Mouse (Mus musculus) embryonic facial prominence, embryonic 14.5 days (tissue): ENCODE data around the gene Kdm5b. TPM values are rescaled to one million over a fixed set of nuclear protein-coding genes. Genes with fewer than 3 reads are reported as not detected.

Source experiments
- ATAC-seq: fragments of 200-750 bp; cut with Nextera tagmentation; 2 replicates; pipeline ENCODE4 v1.8.0; 2017; ENCODE audit warnings: low read depth, moderate number of reproducible peaks, moderate TSS enrichment
- DNase-seq: peaks from one replicate; pipeline ENCODE4 v3.0.0-alpha.2; 2015; ENCODE audit warnings: low spot score
- H3K27ac ChIP-seq: fragments of 300-500 bp; sonication (generic); replicated peaks from 2 replicates; pipeline ENCODE4 v1.5.1; 2014; ENCODE audit warnings: low read depth, mild to moderate bottlenecking, low read length, moderate library complexity
- H3K27me3 ChIP-seq: fragments of 300-500 bp; sonication (generic); replicated peaks from 2 replicates; pipeline ENCODE4 v1.6.1; 2014; ENCODE audit warnings: low read length; ENCODE audit not compliant: control insufficient read depth, insufficient read depth
- H3K36me3 ChIP-seq: fragments of 300-500 bp; sonication (generic); 2 replicates; pipeline ENCODE4 v1.6.1; 2014; ENCODE audit warnings: low read length, mixed read lengths; ENCODE audit not compliant: control insufficient read depth, insufficient read depth
- H3K4me1 ChIP-seq: fragments of 300-500 bp; sonication (generic); 2 replicates; pipeline ENCODE4 v1.6.1; 2014; ENCODE audit warnings: antibody characterized with exemption, low read length; ENCODE audit not compliant: control insufficient read depth, insufficient read depth
- H3K4me2 ChIP-seq: fragments of 300-500 bp; sonication (generic); 2 replicates; pipeline ENCODE4 v1.6.1; 2014; ENCODE audit warnings: low read depth, mild to moderate bottlenecking, low read length, moderate library complexity, mixed read lengths
- H3K4me3 ChIP-seq: fragments of 300-500 bp; sonication (generic); 2 replicates; pipeline ENCODE4 v1.5.1; 2014; ENCODE audit warnings: low read depth, mild to moderate bottlenecking, low read length
- H3K9ac ChIP-seq: fragments of 300-500 bp; sonication (generic); 2 replicates; pipeline ENCODE4 v1.6.1; 2014; ENCODE audit warnings: low read depth, mild to moderate bottlenecking, low read length, moderate library complexity, mixed read lengths
- H3K9me3 ChIP-seq: fragments of 300-500 bp; sonication (generic); 2 replicates; pipeline ENCODE4 v1.6.1; 2016; ENCODE audit warnings: low read length; ENCODE audit not compliant: control insufficient read depth
- WGBS: fragments of 180-500 bp; shearing (Covaris S2); extraction: QIAGEN DNeasy Blood & Tissue Kit; methylation state at CpG from one replicate; pipeline ENCODE4 v1.1.7; 2014; 5-methylcytosine and 5-hydroxymethylcytosine counted together
- polyA plus RNA-seq: library from polyadenylated mRNA; unstranded; fragments of >200 nt; fragmentation: Nextera tagmentation; extraction: Ambion mirVana; gene quantifications from 2 replicates; pipeline ENCODE4 v1.2.1, GENCODE M21; 2014

Gene Kdm5b
- polyA plus RNA-seq, 1 experiment from 2014 or later: 63.0 TPM

DNA sequence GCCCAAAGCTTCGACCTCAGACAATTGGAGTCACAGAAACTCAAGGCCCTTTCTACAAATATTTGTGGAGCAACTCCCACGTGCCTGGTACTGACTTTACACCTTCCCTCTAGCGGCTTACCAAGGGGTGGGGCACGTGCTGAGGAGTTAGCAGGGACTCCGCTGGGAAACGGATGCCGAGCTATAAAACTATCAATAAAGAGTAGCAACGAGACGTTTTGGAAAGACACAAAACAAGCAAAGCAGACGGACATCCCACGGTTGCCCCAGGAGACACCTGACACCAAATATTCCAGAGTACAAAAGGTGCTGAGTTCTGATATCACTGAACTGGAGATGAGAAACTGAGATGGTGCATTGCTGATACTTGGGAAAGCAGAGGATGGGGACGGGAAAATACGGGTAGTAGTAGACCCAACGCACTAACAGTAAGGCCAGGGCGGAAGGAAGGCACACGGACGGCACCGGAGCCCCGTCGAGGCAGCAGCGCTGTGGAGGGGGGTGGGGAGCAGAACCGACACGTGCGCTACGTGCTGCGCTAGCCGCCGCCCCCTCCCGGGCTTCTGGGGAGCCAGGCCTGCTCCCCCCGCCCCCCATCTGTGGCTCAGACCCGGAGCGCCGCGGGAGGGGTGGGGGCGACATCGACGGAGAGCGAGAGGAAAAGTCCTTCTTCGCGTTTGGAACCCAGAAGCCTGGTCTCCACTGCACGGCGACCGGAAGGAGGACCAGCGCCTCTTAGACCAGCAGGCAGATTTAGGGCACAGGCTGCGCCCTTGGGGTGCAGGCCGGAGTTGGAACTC is 3.9 kb upstream of the Kdm5b start:
- Histone ChIP-seq H3K9ac (peak overlapping the region; percentile 73), H3K4me3 (peak overlapping the region; percentile 48), H3K9me3 (no peaks in the 10 kb centered on the region), H3K4me1 (peaks cover 6% of the 10 kb centered on the region; the same call in 1 of the 2 replicates), H3K36me3 (no peaks in the 10 kb centered on the region), H3K27ac (peak overlapping the region; percentile 87), H3K27me3 (no peaks in the 10 kb centered on the region), H3K4me2 (peak overlapping the region; percentile 89)
- DNase-seq: peak; percentile 85
- ATAC-seq: peak; percentile 45
- 2% methylated on average over 32 of the region's 46 CpGs for WGBS

GRCm38 (mm10) chr1:134556671-134557218 is 3.2 kb upstream of the Kdm5b start:
- peak; percentile 99 for DNase-seq
- Histone ChIP-seq H3K4me1 (peaks cover 6% of the 10 kb centered on the region; the same call in 1 of the 2 replicates), H3K27me3 (no peaks in the 10 kb centered on the region), H3K27ac (peak overlapping the region; percentile 87), H3K9me3 (no peaks in the 10 kb centered on the region), H3K4me2 (peak overlapping the region; percentile 89), H3K4me3 (peak overlapping the region; percentile 48), H3K9ac (peak overlapping the region; percentile 73), H3K36me3 (no peaks in the 10 kb centered on the region)
- ATAC-seq: peak; percentile 95
- WGBS: under 1% methylated on average over 30 of the region's 35 CpGs

DNA sequence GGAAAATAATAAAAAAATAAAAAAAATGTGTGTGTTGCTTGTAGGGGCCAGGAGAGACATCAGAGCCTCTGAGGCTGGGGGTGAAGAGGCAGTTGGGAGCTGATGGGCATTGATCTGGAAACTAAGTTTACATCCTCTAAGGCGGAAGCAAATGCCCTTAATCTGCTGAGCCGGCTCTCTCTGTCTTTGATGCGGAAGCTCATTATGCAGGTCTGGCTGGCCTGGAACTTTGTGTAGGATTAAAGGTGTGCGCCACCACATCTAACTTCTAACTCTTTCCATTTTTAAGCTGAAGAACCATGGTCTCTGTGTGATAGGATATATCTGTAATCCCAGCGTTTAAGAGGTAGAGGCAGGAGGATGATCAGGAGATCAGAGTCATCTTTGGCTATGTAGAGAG is 1.5 kb upstream of the Kdm5b start:
- H3K4me1 ChIP-seq: peaks cover 14% of the 10 kb centered on the region
- no peaks in the 10 kb centered on the region for H3K27me3 ChIP-seq
- no peak overlapping the region for H3K4me3 ChIP-seq
- WGBS: 61% methylated on average over 5 of the region's 5 CpGs
- ATAC-seq (no peak), DNase-seq (no peak)
- no peaks in the 10 kb centered on the region for H3K9me3 ChIP-seq
- H3K27ac ChIP-seq: no peak overlapping the region
- H3K9ac ChIP-seq: no peak overlapping the region
- no peak overlapping the region for H3K4me2 ChIP-seq
- no peaks in the 10 kb centered on the region for H3K36me3 ChIP-seq

GRCm38 (mm10) chr1:134559226-134559625 is 745 bp upstream of the Kdm5b start:
- peaks cover 14% of the 10 kb centered on the region for H3K4me1 ChIP-seq
- H3K36me3 ChIP-seq: no peaks in the 10 kb centered on the region
- H3K27ac ChIP-seq: 0 out of 2 replicates have a peak overlapping the region, but pooled peaks have one; percentile 94
- no peak for ATAC-seq
- DNase-seq: no peak
- H3K27me3 ChIP-seq: no peaks in the 10 kb centered on the region
- WGBS: 70% methylated on average over 3 of the region's 3 CpGs
- no peak overlapping the region; the same call in 1 of the 2 replicates for H3K4me2 ChIP-seq
- H3K4me3 ChIP-seq: no peak overlapping the region
- no peaks in the 10 kb centered on the region for H3K9me3 ChIP-seq
- no peak overlapping the region for H3K9ac ChIP-seq

DNA sequence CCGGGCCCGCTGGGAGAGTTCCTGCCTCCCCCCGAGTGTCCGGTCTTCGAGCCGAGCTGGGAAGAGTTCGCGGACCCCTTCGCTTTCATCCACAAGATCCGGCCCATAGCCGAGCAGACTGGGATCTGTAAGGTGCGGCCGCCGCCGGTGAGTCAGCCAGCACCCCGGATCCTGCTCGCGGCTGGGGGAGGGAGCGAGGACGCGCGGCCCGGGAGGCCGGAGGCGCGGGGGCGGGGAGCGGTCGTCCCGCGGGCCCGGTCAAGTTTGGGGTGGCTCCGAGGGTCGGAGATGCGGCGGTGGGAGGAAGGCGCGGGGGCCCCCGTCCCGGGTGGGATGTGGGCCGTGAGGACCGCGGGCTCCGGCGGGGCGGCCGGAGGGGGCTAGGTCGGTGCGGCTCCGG is 425 bp downstream of the Kdm5b start:
- Histone ChIP-seq H3K4me3 (peak overlapping the region; percentile 100), H3K36me3 (no peaks in the 10 kb centered on the region), H3K27me3 (no peaks in the 10 kb centered on the region), H3K4me2 (peak overlapping the region; percentile 58), H3K27ac (peak overlapping the region; percentile 94), H3K4me1 (peaks cover 12% of the 10 kb centered on the region), H3K9me3 (no peaks in the 10 kb centered on the region), H3K9ac (peak overlapping the region; percentile 100)
- ATAC-seq: no peak
- WGBS: 0% methylated on average over 8 of the region's 50 CpGs
- DNase-seq: no peak

GRCm38 (mm10) chr1:134560801-134561769 is 1.1 kb downstream of the Kdm5b start:
- H3K9ac ChIP-seq: peak overlapping the region; percentile 100
- no peaks in the 10 kb centered on the region for H3K36me3 ChIP-seq
- peak overlapping the region; percentile 94 for H3K27ac ChIP-seq
- no peaks in the 10 kb centered on the region for H3K27me3 ChIP-seq
- ATAC-seq (0 out of 2 replicates have a peak, but pooled peaks have one; percentile 1), DNase-seq (peak; percentile 54)
- whole genome bisulfite sequencing: 1% methylated on average over 33 of the region's 76 CpGs
- H3K4me3 ChIP-seq: peak overlapping the region; percentile 100
- H3K4me1 ChIP-seq: peaks cover 7% of the 10 kb centered on the region
- H3K9me3 ChIP-seq: no peaks in the 10 kb centered on the region
- H3K4me2 ChIP-seq: peak overlapping the region; percentile 58

- 6% methylated on average over 7 of the region's 7 CpGs for WGBS
- Histone ChIP-seq H3K9ac (peak overlapping the region; percentile 100), H3K4me2 (peak overlapping the region; percentile 58), H3K27me3 (no peaks in the 10 kb centered on the region), H3K9me3 (no peaks in the 10 kb centered on the region), H3K36me3 (no peaks in the 10 kb centered on the region), H3K4me1 (peaks cover 10% of the 10 kb centered on the region), H3K4me3 (peak overlapping the region; percentile 100), H3K27ac (peak overlapping the region; percentile 94)
- ATAC-seq (no peak), DNase-seq (no peak)
Measured at GRCm38 (mm10) chr1:134561770-134562143, 1.8 kb downstream of the Kdm5b start.

DNA sequence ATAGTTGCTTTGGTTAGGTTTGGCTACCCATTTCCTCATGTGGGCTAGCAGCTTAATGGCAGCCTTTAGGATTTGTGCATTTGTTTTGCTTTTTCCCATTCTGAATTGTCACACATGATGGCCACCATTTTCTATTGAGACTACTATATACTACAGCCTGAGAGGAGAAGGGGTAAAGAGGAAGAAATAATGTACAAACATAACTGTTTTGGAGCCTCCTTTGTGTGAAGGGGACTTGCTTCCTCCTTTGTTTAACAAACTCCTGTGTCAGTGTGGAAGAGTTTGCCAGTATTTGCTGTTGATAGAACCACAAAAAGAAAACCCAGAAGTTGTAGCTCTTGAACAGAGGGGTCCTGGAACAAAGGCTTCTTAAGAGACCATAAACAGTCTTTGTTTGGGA is 2.5 kb downstream of the Kdm5b start:
- Histone ChIP-seq H3K9me3 (no peaks in the 10 kb centered on the region), H3K9ac (peak overlapping the region; percentile 100), H3K27ac (0 out of 2 replicates have a peak overlapping the region, but pooled peaks have one; percentile 2), H3K4me2 (peak overlapping the region; percentile 58), H3K4me3 (peak overlapping the region; percentile 100), H3K36me3 (no peaks in the 10 kb centered on the region), H3K27me3 (no peaks in the 10 kb centered on the region), H3K4me1 (peaks cover 10% of the 10 kb centered on the region)
- DNase-seq: no peak
- no peak for ATAC-seq
